In the genomic region with DNA sequence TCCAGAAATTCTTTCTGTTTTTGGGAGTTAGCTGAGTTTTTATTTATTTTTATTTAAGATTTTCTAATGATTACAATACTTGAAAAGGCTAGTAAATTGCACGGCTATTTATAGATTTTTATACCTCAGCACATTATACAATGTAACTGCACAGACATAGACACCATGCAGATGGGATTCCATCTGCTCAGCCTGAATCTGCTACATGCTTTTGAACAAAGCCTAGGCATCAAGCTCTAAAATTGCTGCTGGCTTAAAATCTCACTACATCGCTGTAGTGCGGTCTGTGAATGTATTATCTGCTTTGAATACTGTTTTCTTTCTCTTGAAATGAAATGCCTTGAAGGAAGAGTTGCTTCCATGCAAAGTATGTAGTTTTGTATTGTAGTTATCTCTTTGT, we compare ENCODE assay signal across 18 mouse cellular contexts.
DNase-seq lines count a peak whose midpoint lies in the region; ATAC-seq and TF ChIP-seq lines count a peak whose summit lies in the region.
"Had no signal": no experiment of that assay in that cellular context is flagged by ENCODE, and none has a peak within 500 bp of the region (broad histone marks: within the 10 kb centered on the region; RNA-seq: fewer than 3 reads in every experiment).

No protein-coding gene starts in this region.

- no peak for DNase-seq in forebrain, embryonic 10.5 days (ENCODE audit: extremely low spot score, low spot score)
- peak; percentile 71 for DNase-seq in forebrain, postnatal 0 days
- DNase-seq in layer of hippocampus, adult 9-10 months (ENCODE audit: low spot score): peak; percentile 24
- DNase-seq in right cerebral cortex, postnatal 25 days: peak; percentile 26
- DNase-seq in testis, postnatal 14 days (ENCODE audit: low spot score): no peak
- DNase-seq in lung, postnatal 4 days: no peak
- DNase-seq: cerebellum, adult 11-12 months; gastrocnemius, postnatal 36 days; heart, postnatal 4 days; kidney, adult 9 months; thymus, postnatal 14 days had no signal

- peak; percentile 89 for ATAC-seq in forebrain, embryonic 15.5 days (replicated peaks)
- ATAC-seq in forebrain, postnatal 0 days: peak; percentile 98
- ATAC-seq in megakaryocyte, adult 5-6 weeks (ENCODE audit: poor library complexity, severe bottlenecking): no peak
- ATAC-seq: activated CD4-positive, CD25-positive, alpha-beta regulatory T cell, adult 4 months had no signal

- H3K36me3 ChIP-seq in forebrain, embryonic 15.5 days: no peaks in the 10 kb centered on the region
- no peaks in the 10 kb centered on the region for H3K36me3 ChIP-seq in forebrain, embryonic 10.5 days (replicated peaks)
- no peaks in the 10 kb centered on the region for H3K36me3 ChIP-seq in forebrain, postnatal 0 days (ENCODE audit: insufficient read depth)
- H3K36me3 ChIP-seq: embryonic facial prominence, embryonic 12.5 days had no signal

- TF ChIP-seq CTCF in forebrain, postnatal 0 days (IDR thresholded peaks at IDR 0.05; ENCODE audit: low read depth): no peak

- H3K4me2 ChIP-seq in forebrain, embryonic 15.5 days (replicated peaks): no peak overlapping the region
- no peak overlapping the region for H3K4me2 ChIP-seq in forebrain, postnatal 0 days (ENCODE audit: low read depth)
- H3K4me2 ChIP-seq: embryonic facial prominence, embryonic 12.5 days; heart, embryonic 11.5 days; midbrain, embryonic 11.5 days had no signal

- no peak overlapping the region for H3K9ac ChIP-seq in forebrain, embryonic 15.5 days (replicated peaks)
- H3K9ac ChIP-seq in forebrain, postnatal 0 days: no peak overlapping the region
- H3K9ac ChIP-seq: embryonic facial prominence, embryonic 12.5 days had no signal

- H3K9me3 ChIP-seq in forebrain, embryonic 15.5 days: no peaks in the 10 kb centered on the region
- no peaks in the 10 kb centered on the region for H3K9me3 ChIP-seq in forebrain, embryonic 10.5 days
- no peaks in the 10 kb centered on the region for H3K9me3 ChIP-seq in forebrain, postnatal 0 days (ENCODE audit: low read length)
- H3K9me3 ChIP-seq: embryonic facial prominence, embryonic 12.5 days had no signal

- no peaks in the 10 kb centered on the region for H3K27me3 ChIP-seq in forebrain, embryonic 15.5 days
- no peaks in the 10 kb centered on the region for H3K27me3 ChIP-seq in forebrain, embryonic 10.5 days (ENCODE audit: poor library complexity, severe bottlenecking)
- no peaks in the 10 kb centered on the region for H3K27me3 ChIP-seq in forebrain, postnatal 0 days (ENCODE audit: insufficient read depth, low read length)
- H3K27me3 ChIP-seq: embryonic facial prominence, embryonic 12.5 days had no signal

- 61% methylated on average over 3 of the region's 3 CpGs for WGBS in forebrain, embryonic 15.5 days
- whole genome bisulfite sequencing in forebrain, embryonic 10.5 days: 92% methylated on average over 3 of the region's 3 CpGs
- 51% methylated on average over 3 of the region's 3 CpGs for WGBS in forebrain, postnatal 0 days

- no peak overlapping the region for H3K4me3 ChIP-seq in forebrain, embryonic 15.5 days
- no peak overlapping the region for H3K4me3 ChIP-seq in forebrain, embryonic 10.5 days
- no peak overlapping the region for H3K4me3 ChIP-seq in forebrain, postnatal 0 days (ENCODE audit: low read depth, low read length)
- H3K4me3 ChIP-seq: embryonic facial prominence, embryonic 12.5 days; myocyte had no signal

- no peak overlapping the region for H3K27ac ChIP-seq in forebrain, embryonic 15.5 days (replicated peaks)
- H3K27ac ChIP-seq in forebrain, embryonic 10.5 days: no peak overlapping the region
- no peak overlapping the region; the same call in 1 of the 2 replicates for H3K27ac ChIP-seq in forebrain, postnatal 0 days (ENCODE audit: low read depth, low read length)
- H3K27ac ChIP-seq: embryonic facial prominence, embryonic 12.5 days had no signal

- H3K4me1 ChIP-seq in forebrain, embryonic 15.5 days: no peaks in the 10 kb centered on the region
- no peaks in the 10 kb centered on the region for H3K4me1 ChIP-seq in forebrain, embryonic 10.5 days
- H3K4me1 ChIP-seq in forebrain, postnatal 0 days (ENCODE audit: insufficient read depth): 0 out of 2 replicates have a peak, but pooled peaks cover 4% of the 10 kb centered on the region
- H3K4me1 ChIP-seq: embryonic facial prominence, embryonic 12.5 days had no signal

Comparison
In these comparisons a context has a peak if more than half of its experiments do, and no peak if none do; other contexts are left out.
1. DNase-seq: peak in forebrain, postnatal 0 days (single experiment), layer of hippocampus, adult 9-10 months (single experiment) and right cerebral cortex, postnatal 25 days (single experiment); none in forebrain, embryonic 10.5 days (single experiment), testis, postnatal 14 days (single experiment) and lung, postnatal 4 days (0 of 2).